Mouse (Mus musculus): ENCODE measurements at regions not wholly inside any gene's neighbourhood (a gene's known extent, or its start where the extent isn't known, plus 50 kb on each side); places are given as distances from the start of the nearest gene placed in this dataset.

DNA sequence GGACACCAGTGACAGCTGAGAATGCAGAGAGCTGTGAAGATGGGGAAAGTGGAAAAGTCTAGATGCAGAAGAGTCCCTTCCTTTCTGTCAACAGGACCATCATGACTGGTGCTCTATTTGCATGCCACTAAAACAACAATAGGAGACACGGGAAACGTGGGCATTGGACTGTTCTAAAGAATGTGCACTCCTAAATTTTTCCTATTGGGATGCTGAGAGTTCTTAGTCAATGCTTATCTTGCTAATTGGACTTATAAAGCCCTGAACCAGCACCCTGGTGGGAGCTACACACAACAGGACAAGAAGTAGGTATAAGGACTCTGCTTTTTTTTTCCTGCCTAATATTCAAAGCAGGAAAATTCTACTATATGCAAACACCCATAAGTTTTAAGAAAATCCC, 108.3 kb upstream of the Noct start:
- TF ChIP-seq MAX (IDR thresholded peaks at IDR 0.05; ENCODE audit: low read length) (no peak), CHD2 (IDR thresholded peaks at IDR 0.05; ENCODE audit: low read length) (no peak), CTCF (IDR thresholded peaks at IDR 0.05 in 2 of 3, conservative IDR thresholded peaks at IDR 0.05 in 1 of 3; ENCODE audit: control insufficient read depth in 1 of 3, insufficient read depth in 1 of 3, low read depth in 2 of 3, low read length in 3 of 3, poor library complexity in 1 of 3, severe bottlenecking in 1 of 3) (no peak), ZMIZ1 (IDR thresholded peaks at IDR 0.05; ENCODE audit: low read depth, low read length) (no peak), SIN3A (IDR thresholded peaks at IDR 0.05; ENCODE audit: low read length) (no peak), TCF12 (IDR thresholded peaks at IDR 0.05; ENCODE audit: low read depth, low read length) (no peak), TAL1 (IDR thresholded peaks at IDR 0.05; ENCODE audit: low read length) (no peak), POLR2A (IDR thresholded peaks at IDR 0.05; ENCODE audit: control insufficient read depth in 1 of 2, insufficient read depth in 1 of 2, low read depth in 1 of 2, low read length in 2 of 2, poor library complexity in 1 of 2) (no peak), USF1 (IDR thresholded peaks at IDR 0.05; ENCODE audit: low read depth, low read length) (no peak), POLR2AphosphoS2 (IDR thresholded peaks at IDR 0.05; ENCODE audit: low read length) (no peak)

All from MEL (cell line).